Mouse (Mus musculus) inflammation-experienced regulatory T-cells, adult 6 months (primary cell): ENCODE measurements at regions not wholly inside any gene's neighbourhood (a gene's known extent, or its start where the extent isn't known, plus 50 kb on each side); places are given as distances from the start of the nearest gene placed in this dataset.
A peak's percentile ranks its signal among the peaks of the same experiment; 100 is the strongest.

Experiments used
- ATAC-seq: one replicate; pipeline ENCODE4 v1.8.0; 2017

DNA sequence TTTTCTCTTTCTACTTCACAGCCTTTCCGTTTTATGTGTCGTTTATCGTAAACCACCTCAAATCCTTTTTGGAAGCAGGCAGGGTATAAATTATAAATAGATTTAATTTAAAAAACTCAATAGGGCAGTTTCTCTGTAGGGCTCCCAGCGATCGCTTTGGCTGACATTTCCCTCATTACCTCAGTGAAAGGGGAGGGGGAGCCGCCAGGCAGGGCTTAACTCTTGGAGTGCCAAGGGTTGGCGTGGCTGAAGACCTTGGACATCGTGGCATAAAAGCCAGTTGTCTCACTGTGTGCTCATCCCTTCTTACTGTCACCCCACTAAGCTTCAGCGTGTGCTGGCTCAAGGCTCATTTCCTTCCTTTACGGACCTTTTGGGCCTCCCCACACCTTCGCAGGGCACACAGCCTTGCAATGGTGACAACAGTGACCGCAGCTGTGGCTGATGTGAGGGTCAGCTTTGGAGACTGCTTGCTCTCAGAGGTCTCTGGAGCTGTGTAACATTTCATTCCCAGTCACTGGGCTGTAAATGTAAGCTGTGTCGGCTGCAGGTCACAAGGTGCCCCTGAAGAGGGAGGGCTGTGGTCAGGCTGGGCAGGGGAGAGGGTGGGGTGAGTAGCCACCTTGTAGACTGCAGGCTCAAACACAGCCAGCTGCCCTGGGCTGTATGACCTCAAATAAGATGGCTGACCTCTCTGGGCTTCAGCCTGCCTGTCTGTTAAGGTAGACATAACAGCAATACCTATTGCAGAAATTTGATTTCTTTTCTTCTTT lies 81.6 kb upstream of the Stx16 start:
- no peak for ATAC-seq

- no peak for ATAC-seq
These were observed 71.4 kb upstream of the Stx16 start for GRCm38 (mm10) chr2:174004666-174005065.

DNA sequence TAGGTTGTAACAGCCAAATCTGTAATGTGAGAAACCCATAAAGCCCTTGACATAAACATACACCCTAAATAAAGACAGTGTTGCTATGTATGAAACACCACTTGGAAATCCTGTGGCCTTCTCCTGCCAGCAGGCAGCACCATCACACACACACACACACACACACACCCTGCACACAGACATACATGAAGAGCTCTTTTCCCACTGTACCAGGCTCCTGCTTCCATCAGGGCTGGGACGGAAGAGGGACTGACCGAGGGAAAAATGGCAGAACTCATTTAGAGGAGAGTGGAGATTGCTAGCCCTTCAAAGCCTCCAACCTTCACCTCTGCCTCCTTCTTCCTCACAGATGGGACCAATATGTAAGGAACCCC lies 68.1 kb upstream of the Stx16 start:
- no peak for ATAC-seq

GRCm38 (mm10) chr2:174008350-174009218 lies 67.5 kb upstream of the Stx16 start:
- no peak for ATAC-seq

GRCm38 (mm10) chr2:174010038-174010437 lies 66.1 kb upstream of the Stx16 start:
- ATAC-seq: no peak

GRCm38 (mm10) chr2:174011399-174011798 lies 64.7 kb upstream of the Stx16 start:
- no peak for ATAC-seq

DNA sequence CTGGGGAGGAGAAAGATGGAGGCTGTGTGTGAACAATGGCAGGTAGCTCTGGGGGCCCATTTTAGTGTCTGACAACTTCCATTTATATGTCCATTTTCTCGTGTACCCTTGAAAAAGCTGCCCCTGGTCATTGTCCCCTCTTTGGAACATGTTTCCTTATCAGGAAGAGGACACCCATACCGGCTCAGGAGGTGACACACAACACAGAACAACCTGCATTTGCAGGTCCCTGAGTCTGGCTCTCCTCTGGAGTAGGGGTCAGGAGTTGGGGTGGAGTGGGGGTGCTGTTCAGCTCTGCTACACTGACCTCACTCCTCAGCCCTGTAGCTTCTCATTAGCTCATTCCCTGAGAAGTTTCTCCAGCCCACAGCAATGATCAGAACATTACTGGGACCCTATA lies 61.7 kb upstream of the Stx16 start:
- ATAC-seq: no peak

DNA sequence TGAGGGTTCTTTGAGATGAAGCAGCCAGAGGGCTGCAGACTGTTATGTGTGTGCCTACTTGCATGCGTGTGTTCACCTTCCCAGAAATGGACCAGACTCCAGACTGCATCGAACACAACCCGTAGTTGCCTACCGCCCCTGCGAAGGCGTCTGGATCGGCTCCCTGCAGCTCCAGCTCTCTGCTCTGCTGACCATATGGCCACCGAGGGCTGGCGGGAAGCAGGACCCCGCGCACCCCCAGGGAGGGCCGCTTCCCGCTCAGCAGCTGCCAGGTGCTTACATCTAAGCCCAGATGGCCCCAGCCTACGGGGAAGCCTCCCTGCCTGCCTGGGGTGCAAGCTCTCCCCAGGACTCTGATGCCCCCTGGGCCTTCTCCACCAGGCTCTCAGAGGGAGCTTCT lies 60.8 kb upstream of the Stx16 start:
- ATAC-seq: no peak

DNA sequence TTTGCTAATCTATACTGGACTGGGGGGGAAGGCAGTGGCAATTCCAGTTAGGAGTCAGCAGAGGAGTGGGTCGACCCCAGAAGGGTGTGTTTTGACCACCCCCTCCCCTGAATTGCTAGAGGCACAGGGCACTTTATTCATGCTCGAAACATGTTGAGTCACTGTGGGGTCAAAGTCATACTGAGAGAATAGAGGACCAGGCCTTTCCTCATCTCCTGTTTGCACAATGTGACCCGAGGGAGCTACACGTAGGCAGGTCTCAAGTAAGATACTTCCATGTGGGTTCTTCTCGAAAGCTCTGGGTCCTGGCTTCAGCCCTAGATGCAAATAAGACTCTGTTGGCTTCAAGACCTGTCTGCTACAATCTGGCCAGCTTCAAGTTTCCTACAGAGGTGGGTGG lies 60.0 kb upstream of the Stx16 start:
- ATAC-seq: no peak

DNA sequence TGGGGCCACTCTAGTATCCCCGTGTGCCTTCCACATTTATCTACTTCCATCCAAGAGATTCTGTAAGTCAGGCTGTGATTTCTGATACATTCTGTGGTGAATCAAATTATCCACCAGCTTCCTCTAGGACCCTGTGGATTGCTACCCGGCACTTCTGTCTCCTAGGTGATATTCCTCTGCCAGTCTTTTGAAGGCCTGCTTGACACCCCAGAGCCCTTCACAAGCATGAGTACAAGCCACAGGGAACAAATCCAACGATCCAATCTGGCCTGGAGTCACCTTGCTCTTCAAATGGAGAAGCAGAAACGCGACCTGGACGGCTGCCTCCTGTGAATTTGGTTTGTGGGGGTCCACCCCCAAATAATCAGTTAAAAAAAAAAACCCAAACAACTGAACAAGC lies 59.1 kb upstream of the Stx16 start:
- ATAC-seq: no peak

GRCm38 (mm10) chr2:174017596-174017995 lies 58.5 kb upstream of the Stx16 start:
- no peak for ATAC-seq

DNA sequence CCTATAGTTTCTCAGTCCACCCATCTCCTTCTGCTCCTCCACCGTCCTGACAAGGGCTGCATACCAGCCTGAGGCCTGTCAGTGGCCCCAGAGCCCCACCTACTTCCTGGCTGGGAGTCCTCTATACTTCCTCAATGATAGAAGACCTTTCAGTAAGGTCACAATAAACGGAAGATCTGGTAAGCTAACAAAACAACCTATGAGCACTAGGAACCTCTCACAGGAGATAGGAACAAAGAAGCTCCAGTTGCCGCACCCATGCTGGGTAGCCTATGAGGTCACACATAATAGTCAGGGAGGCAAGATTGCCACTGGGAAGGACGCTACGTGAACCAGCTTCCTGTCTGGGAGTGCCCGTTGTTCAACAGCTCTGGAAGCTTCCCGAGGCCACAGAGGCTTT lies 58.1 kb upstream of the Stx16 start:
- peak; percentile 77 for ATAC-seq

- ATAC-seq: no peak
These were observed 57.1 kb upstream of the Stx16 start for GRCm38 (mm10) chr2:174018986-174019385.

DNA sequence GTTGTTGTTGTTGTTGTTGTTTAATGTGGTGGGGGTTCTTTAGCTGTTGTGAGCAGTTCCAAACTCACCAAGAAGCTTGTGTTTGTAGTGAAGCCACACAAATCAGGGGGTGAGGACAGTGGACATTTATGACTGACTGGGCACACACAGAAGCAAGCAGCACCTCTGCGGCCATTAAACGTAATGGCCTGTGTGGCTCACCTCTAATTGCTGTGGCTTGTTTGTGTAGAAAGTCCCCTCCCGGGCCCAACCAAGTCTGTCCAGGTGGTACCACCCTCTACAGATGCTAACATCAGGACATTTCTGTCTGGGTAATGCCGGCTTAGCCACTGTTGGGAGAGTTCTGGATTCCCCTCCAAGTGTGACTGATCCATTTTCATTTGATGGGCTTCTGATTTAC lies 56.1 kb upstream of the Stx16 start:
- ATAC-seq: no peak

DNA sequence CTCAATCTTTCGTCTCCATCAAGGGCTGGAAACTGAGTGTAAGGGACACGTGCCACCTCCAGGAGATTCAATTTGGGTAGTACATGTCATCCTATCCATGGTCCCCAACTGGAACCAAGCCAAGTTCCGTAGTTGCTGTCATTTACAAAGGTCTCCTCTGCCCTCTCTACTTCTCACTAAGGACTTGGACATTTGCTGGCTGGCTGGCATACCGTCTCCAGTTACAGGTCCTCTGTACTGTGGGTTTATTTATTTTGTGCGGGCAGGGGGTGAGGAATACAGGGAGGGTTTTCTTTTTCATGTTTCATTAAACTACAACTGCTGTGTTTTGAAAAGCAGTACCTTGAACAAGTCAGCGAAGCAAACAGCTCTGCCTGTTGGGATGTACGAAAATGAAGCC lies 55.7 kb upstream of the Stx16 start:
- no peak for ATAC-seq

- no peak for ATAC-seq
These were observed 54.6 kb upstream of the Stx16 start for GRCm38 (mm10) chr2:174021538-174021937.

DNA sequence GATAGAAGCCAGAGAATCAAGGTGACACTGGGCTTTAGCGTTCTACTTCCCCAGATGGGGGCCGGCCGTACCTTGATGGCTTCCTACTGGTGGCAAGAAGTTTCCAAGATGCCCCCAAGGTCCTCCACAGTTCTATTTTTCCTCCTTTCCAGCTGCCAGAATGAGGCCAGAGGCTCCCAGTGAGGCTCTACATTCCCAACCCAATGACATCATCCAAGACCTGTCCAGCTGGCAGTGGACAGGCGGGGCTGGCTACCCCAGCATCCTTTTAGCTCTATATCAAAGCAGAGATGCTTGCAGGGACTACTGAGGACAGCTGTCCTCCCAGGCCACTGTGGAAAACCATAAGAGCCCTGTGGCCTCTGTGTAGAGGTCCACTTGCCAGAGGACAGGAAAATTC lies 53.8 kb upstream of the Stx16 start:
- no peak for ATAC-seq

DNA sequence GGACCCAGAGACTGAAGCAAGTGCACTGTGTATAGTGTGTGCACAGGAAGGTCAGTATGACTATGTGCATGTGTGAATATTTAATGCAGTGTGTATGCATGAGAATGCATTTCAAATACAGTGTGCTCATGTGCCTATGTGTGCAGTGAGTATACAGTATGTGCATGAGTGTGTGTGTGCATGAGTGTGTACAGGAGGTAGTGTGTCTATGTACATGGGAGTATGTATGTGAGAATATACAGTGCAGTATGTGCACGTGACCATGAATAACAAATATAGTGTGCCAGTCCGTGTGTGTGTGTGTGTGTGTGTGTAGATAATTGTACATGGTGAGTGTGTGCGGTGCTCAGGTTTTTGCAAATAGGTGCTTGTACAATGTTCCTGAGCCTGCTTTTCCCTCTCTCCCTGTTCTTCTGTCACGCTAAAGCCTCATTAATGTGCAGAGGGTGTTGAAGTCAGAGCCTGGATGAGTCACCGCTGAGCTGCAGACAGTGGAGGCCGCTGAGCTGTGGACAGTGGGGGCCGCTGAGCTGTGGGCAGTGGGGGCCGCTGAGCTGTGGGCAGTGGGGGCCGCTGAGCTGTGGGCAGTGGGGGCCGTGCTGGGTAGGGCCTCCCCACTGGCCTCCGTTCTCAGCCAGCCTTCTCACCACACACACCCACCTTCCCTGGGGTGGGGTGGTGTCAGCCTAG lies 50.8 kb upstream of the Stx16 start:
- ATAC-seq: no peak
